Mouse (Mus musculus) mesoderm, embryonic 11.5 days (tissue): ENCODE measurements around the gene Rab3ip.

Experiments
- DNase-seq: peaks from one replicate; pipeline ENCODE4 v3.0.0-alpha.2; 2012; ENCODE audit warnings: low read depth, low spot score

The Rab3ip gene

GRCm38 (mm10) chr10:116950009-116950769, at the start of gene Rab3ip:
TSS of gene Rab3ip (minus strand) at chr10:116950769.
- peak; percentile 92 for DNase-seq

- DNase-seq: no peak
Observed at GRCm38 (mm10) chr10:116998716-116999455, 48.3 kb upstream of the Rab3ip start.

GRCm38 (mm10) chr10:116996236-116996600, 45.6 kb upstream of the Rab3ip start:
- DNase-seq: no peak

GRCm38 (mm10) chr10:116995584-116996235, 45.1 kb upstream of the Rab3ip start:
- no peak for DNase-seq

GRCm38 (mm10) chr10:116995162-116995561, 44.6 kb upstream of the Rab3ip start:
- DNase-seq: no peak

- no peak for DNase-seq
Observed at GRCm38 (mm10) chr10:116993971-116994370, 43.4 kb upstream of the Rab3ip start.

GRCm38 (mm10) chr10:116986264-116987082, 35.9 kb upstream of the Rab3ip start, which contains the start of gene Best3:
TSS of gene Best3 (plus strand) at chr10:116986314.
- DNase-seq: no peak

GRCm38 (mm10) chr10:116984836-116985235, 34.3 kb upstream of the Rab3ip start:
- no peak for DNase-seq

- no peak for DNase-seq
Observed at GRCm38 (mm10) chr10:116982526-116982925, 32.0 kb upstream of the Rab3ip start.

- no peak for DNase-seq
Observed at GRCm38 (mm10) chr10:116980888-116981287, 30.3 kb upstream of the Rab3ip start.

- DNase-seq: no peak
Observed at GRCm38 (mm10) chr10:116980273-116980672, 29.7 kb upstream of the Rab3ip start.

- DNase-seq: no peak
Observed at GRCm38 (mm10) chr10:116978841-116979240, 28.3 kb upstream of the Rab3ip start.

GRCm38 (mm10) chr10:116977858-116978257, 27.3 kb upstream of the Rab3ip start:
- no peak for DNase-seq

- DNase-seq: no peak
Observed at GRCm38 (mm10) chr10:116977455-116977854, 26.9 kb upstream of the Rab3ip start.

- no peak for DNase-seq
Observed at GRCm38 (mm10) chr10:116972509-116972908, 21.9 kb upstream of the Rab3ip start, which contains the start of gene Gm10271. TSS of gene Gm10271 (minus strand) at chr10:116972609.

- DNase-seq: no peak
Observed at GRCm38 (mm10) chr10:116968741-116969140, 18.2 kb upstream of the Rab3ip start.

GRCm38 (mm10) chr10:116966065-116966464, 15.5 kb upstream of the Rab3ip start:
- no peak for DNase-seq

- peak; percentile 58 for DNase-seq
Observed at GRCm38 (mm10) chr10:116965297-116965696, 14.7 kb upstream of the Rab3ip start.

- no peak for DNase-seq
Observed at GRCm38 (mm10) chr10:116964571-116964970, 14.0 kb upstream of the Rab3ip start.

- no peak for DNase-seq
Observed at GRCm38 (mm10) chr10:116964084-116964483, 13.5 kb upstream of the Rab3ip start.

- no peak for DNase-seq
Observed at GRCm38 (mm10) chr10:116962803-116963202, 12.2 kb upstream of the Rab3ip start.
